Mouse (Mus musculus) frontal cortex, adult 2 months (tissue): Measurements from ENCODE around the gene Ins2. TPM values are rescaled to one million over a fixed set of nuclear protein-coding genes. Genes with fewer than 3 reads are reported as not detected.

ENCODE experiments used
- polyA plus RNA-seq: library from polyadenylated mRNA; depleted of rRNA; stranded (reverse); fragments of >200 nt; gene quantifications from 2 replicates; pipeline ENCODE4 v1.2.3, GENCODE M21; 2012; rRNA removed

Gene Ins2
- polyA plus RNA-seq, 1 experiment = not detected

Other genes starting within 250 kb of the Ins2 start
- gene Tnnt3, start 244.5 kb downstream of the Ins2 start, polyA plus RNA-seq = 0.50 and 1.8 TPM in 2 replicates
- gene Mrpl23, start 210.7 kb downstream of the Ins2 start, polyA plus RNA-seq = 81.6 and 81.9 TPM in 2 replicates
- gene Igf2, start 76.6 kb downstream of the Ins2 start, polyA plus RNA-seq = 60.6 and 81.1 TPM in 2 replicates
- gene Gm49394, start 73.4 kb downstream of the Ins2 start, polyA plus RNA-seq = 0.10 and 0.27 TPM in 2 replicates
- 132 and 135 TPM in 2 replicates for gene Th, start 187.7 kb upstream of the Ins2 start, polyA plus RNA-seq
- gene Ascl2, start 225.9 kb upstream of the Ins2 start, polyA plus RNA-seq = 0.90 and 1.3 TPM in 2 replicates